Mouse (Mus musculus): ENCODE results near the gene Slc35g3. TPM values are rescaled to one million over a fixed set of nuclear protein-coding genes. Genes with fewer than 3 reads are reported as not detected.
A peak's percentile ranks its signal among the peaks of the same experiment; 100 is the strongest.

Slc35g3 gene
- polyA plus RNA-seq, 1 experiment from 2014 or later: 0.09 TPM

GRCm38 (mm10) chr11:69778258-69778982 is 16.7 kb upstream of the Slc35g3 start:
- Histone ChIP-seq H3K4me3 (ENCODE audit: low read depth, low read length) (no peak overlapping the region), H3K9me3 (ENCODE audit: control insufficient read depth, low read length) (no peaks in the 10 kb centered on the region), H3K27ac (replicated peaks; ENCODE audit: low read depth, low read length) (no peak overlapping the region), H3K36me3 (ENCODE audit: control insufficient read depth, insufficient read depth, low read length) (no peaks in the 10 kb centered on the region), H3K27me3 (ENCODE audit: control insufficient read depth, insufficient read depth, low read length) (peaks cover 9% of the 10 kb centered on the region; the same call in 1 of the 2 replicates), H3K4me1 (ENCODE audit: control insufficient read depth, insufficient read depth, low read length) (no peaks in the 10 kb centered on the region), H3K4me2 (ENCODE audit: low read depth, severe bottlenecking) (no peak overlapping the region), H3K9ac (ENCODE audit: low read length) (no peak overlapping the region)
- ATAC-seq (ENCODE audit: insufficient number of reproducible peaks, low FRiP score, low TSS enrichment, low read depth) (no peak), DNase-seq (ENCODE audit: low spot score) (no peak)
- 68% methylated on average over 23 of the region's 23 CpGs for WGBS

DNA sequence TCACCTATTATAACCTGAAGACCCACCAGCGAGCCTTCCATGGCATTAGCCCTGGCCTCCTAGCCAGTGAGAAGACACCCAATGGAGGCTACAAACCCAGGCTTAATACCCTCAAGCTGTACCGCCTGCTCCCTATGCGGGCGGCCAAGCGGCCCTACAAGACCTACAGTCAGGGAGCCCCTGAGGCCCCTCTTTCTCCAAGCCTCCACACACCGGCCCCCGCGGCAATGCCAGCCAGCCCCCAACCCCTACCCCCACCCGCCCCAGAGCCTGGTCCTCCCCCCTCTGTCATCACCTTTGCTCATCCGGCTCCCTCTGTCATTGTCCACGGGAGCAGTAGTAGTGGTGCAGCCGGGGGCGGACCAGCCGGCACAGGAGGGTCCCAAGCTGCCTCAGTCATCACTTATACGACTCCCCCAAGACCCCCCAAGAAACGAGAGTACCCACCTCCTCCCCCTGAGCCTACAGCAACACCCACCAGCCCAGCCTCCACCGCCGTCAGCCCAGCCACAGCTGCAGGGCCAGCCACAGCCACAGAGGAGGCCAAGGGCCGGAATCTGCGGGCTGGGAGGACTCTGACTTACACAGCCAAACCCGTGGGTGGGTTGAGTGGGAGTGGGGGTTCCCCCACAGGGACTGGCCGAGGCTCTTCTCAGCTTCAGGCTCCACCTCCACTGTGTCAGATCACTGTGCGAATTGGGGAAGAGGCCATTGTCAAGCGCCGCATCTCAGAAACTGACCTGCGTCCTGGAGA is 15.9 kb upstream of the Slc35g3 start:
- no peak overlapping the region for H3K27ac ChIP-seq (replicated peaks; ENCODE audit: low read depth, low read length)
- no peaks in the 10 kb centered on the region for H3K4me1 ChIP-seq (ENCODE audit: control insufficient read depth, insufficient read depth, low read length)
- no peaks in the 10 kb centered on the region for H3K9me3 ChIP-seq (ENCODE audit: control insufficient read depth, low read length)
- no peak overlapping the region for H3K9ac ChIP-seq (ENCODE audit: low read length)
- H3K27me3 ChIP-seq (ENCODE audit: control insufficient read depth, insufficient read depth, low read length): peaks cover 9% of the 10 kb centered on the region; the same call in 1 of the 2 replicates
- DNase-seq (ENCODE audit: low spot score) (no peak), ATAC-seq (ENCODE audit: insufficient number of reproducible peaks, low FRiP score, low TSS enrichment, low read depth) (no peak)
- no peak overlapping the region for H3K4me3 ChIP-seq (ENCODE audit: low read depth, low read length)
- no peaks in the 10 kb centered on the region for H3K36me3 ChIP-seq (ENCODE audit: control insufficient read depth, insufficient read depth, low read length)
- H3K4me2 ChIP-seq (ENCODE audit: low read depth, severe bottlenecking): no peak overlapping the region
- 66% methylated on average over 26 of the region's 26 CpGs for WGBS

DNA sequence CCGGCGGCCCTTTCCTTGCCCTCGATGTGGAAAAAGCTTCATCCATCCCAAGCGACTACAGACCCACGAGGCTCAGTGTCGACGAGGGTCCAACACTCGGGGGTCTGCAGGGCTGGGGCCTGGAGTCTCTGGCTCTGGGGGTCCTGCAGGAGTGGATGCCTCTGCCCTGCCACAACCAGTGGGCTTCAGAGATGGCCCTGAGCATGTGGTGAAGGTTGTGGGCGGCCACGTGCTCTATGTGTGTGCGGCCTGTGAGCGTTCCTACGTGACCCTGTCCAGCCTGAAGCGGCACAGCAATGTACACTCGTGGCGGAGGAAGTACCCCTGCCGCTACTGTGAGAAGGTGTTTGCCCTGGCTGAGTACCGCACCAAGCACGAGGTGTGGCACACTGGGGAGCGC is 14.7 kb upstream of the Slc35g3 start:
- Histone ChIP-seq H3K4me3 (ENCODE audit: low read depth, low read length) (no peak overlapping the region), H3K4me2 (ENCODE audit: low read depth, severe bottlenecking) (no peak overlapping the region), H3K9me3 (ENCODE audit: control insufficient read depth, low read length) (no peaks in the 10 kb centered on the region), H3K4me1 (ENCODE audit: control insufficient read depth, insufficient read depth, low read length) (no peaks in the 10 kb centered on the region), H3K27ac (replicated peaks; ENCODE audit: low read depth, low read length) (no peak overlapping the region), H3K9ac (ENCODE audit: low read length) (no peak overlapping the region), H3K36me3 (ENCODE audit: control insufficient read depth, insufficient read depth, low read length) (no peaks in the 10 kb centered on the region), H3K27me3 (ENCODE audit: control insufficient read depth, insufficient read depth, low read length) (peaks cover 9% of the 10 kb centered on the region; the same call in 1 of the 2 replicates)
- 78% methylated on average over 20 of the region's 20 CpGs for WGBS
- ATAC-seq (ENCODE audit: insufficient number of reproducible peaks, low FRiP score, low TSS enrichment, low read depth) (no peak), DNase-seq (ENCODE audit: low spot score) (no peak)

DNA sequence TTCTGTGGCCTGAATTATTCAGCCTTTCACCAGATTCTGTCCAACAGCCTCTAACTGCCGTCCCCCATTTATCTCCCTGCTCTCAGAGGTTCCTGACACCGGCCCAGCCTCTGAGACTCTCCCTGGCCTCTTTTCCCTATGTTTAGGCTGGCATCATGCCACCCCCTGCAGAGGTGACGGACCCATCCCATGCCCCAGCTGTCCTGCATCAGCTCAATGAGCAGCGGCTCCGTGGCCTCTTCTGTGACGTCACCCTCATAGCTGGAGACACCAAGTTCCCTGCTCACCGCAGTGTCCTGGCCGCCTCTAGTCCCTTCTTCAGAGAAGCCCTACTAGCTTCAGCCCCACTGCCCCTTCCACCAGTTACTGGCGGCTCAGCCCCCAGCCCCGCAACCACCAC is 13.9 kb upstream of the Slc35g3 start:
- DNase-seq (ENCODE audit: low spot score) (no peak), ATAC-seq (ENCODE audit: insufficient number of reproducible peaks, low FRiP score, low TSS enrichment, low read depth) (no peak)
- Histone ChIP-seq H3K27ac (replicated peaks; ENCODE audit: low read depth, low read length) (no peak overlapping the region), H3K9ac (ENCODE audit: low read length) (no peak overlapping the region), H3K4me3 (ENCODE audit: low read depth, low read length) (no peak overlapping the region), H3K4me1 (ENCODE audit: control insufficient read depth, insufficient read depth, low read length) (no peaks in the 10 kb centered on the region), H3K27me3 (ENCODE audit: control insufficient read depth, insufficient read depth, low read length) (peaks cover 9% of the 10 kb centered on the region; the same call in 1 of the 2 replicates), H3K9me3 (ENCODE audit: control insufficient read depth, low read length) (no peaks in the 10 kb centered on the region), H3K36me3 (ENCODE audit: control insufficient read depth, insufficient read depth, low read length) (no peaks in the 10 kb centered on the region), H3K4me2 (ENCODE audit: low read depth, severe bottlenecking) (no peak overlapping the region)
- 64% methylated on average over 10 of the region's 10 CpGs for WGBS

GRCm38 (mm10) chr11:69774961-69775360 is 13.2 kb upstream of the Slc35g3 start:
- H3K36me3 ChIP-seq (ENCODE audit: control insufficient read depth, insufficient read depth, low read length): no peaks in the 10 kb centered on the region
- peaks cover 9% of the 10 kb centered on the region; the same call in 1 of the 2 replicates for H3K27me3 ChIP-seq (ENCODE audit: control insufficient read depth, insufficient read depth, low read length)
- WGBS: 56% methylated on average over 5 of the region's 5 CpGs
- H3K4me2 ChIP-seq (ENCODE audit: low read depth, severe bottlenecking): no peak overlapping the region
- no peak overlapping the region for H3K27ac ChIP-seq (replicated peaks; ENCODE audit: low read depth, low read length)
- ATAC-seq (ENCODE audit: insufficient number of reproducible peaks, low FRiP score, low TSS enrichment, low read depth) (no peak), DNase-seq (ENCODE audit: low spot score) (no peak)
- H3K4me3 ChIP-seq (ENCODE audit: low read depth, low read length): no peak overlapping the region
- H3K9ac ChIP-seq (ENCODE audit: low read length): no peak overlapping the region
- no peaks in the 10 kb centered on the region for H3K4me1 ChIP-seq (ENCODE audit: control insufficient read depth, insufficient read depth, low read length)
- H3K9me3 ChIP-seq (ENCODE audit: control insufficient read depth, low read length): no peaks in the 10 kb centered on the region

- H3K4me3 ChIP-seq (ENCODE audit: low read depth, low read length): no peak overlapping the region; the same call in 1 of the 2 replicates
Measured at GRCm38 (mm10) chr11:69767625-69767909, 5.8 kb upstream of the Slc35g3 start.

GRCm38 (mm10) chr11:69766872-69767624 is 5.3 kb upstream of the Slc35g3 start:
- no peak for ATAC-seq (ENCODE audit: insufficient number of reproducible peaks, low FRiP score, low TSS enrichment, low read depth)
- Histone ChIP-seq H3K9ac (ENCODE audit: low read length) (no peak overlapping the region), H3K27me3 (ENCODE audit: control insufficient read depth, insufficient read depth, low read length) (no peaks in the 10 kb centered on the region), H3K4me3 (ENCODE audit: low read depth, low read length) (peak overlapping the region; percentile 90), H3K4me1 (ENCODE audit: control insufficient read depth, insufficient read depth, low read length) (peaks cover 15% of the 10 kb centered on the region), H3K4me2 (ENCODE audit: low read depth, severe bottlenecking) (peak overlapping the region; percentile 87; the same call in 1 of the 2 replicates), H3K27ac (replicated peaks; ENCODE audit: low read depth, low read length) (no peak overlapping the region), H3K9me3 (ENCODE audit: control insufficient read depth, low read length) (no peaks in the 10 kb centered on the region), H3K36me3 (ENCODE audit: control insufficient read depth, insufficient read depth, low read length) (no peaks in the 10 kb centered on the region)
- no peak for DNase-seq (ENCODE audit: low spot score)
- 59% methylated on average over 13 of the region's 13 CpGs for WGBS

More at GRCm38 (mm10) chr11:69767625-69767909, 5.8 kb upstream of the Slc35g3 start:
- Histone ChIP-seq H3K27me3 (ENCODE audit: control insufficient read depth, insufficient read depth, low read length) (no peaks in the 10 kb centered on the region), H3K27ac (replicated peaks; ENCODE audit: low read depth, low read length) (no peak overlapping the region), H3K9ac (ENCODE audit: low read length) (no peak overlapping the region), H3K4me2 (ENCODE audit: low read depth, severe bottlenecking) (peak overlapping the region; percentile 14; the same call in 1 of the 2 replicates), H3K4me1 (ENCODE audit: control insufficient read depth, insufficient read depth, low read length) (peaks cover 15% of the 10 kb centered on the region), H3K9me3 (ENCODE audit: control insufficient read depth, low read length) (no peaks in the 10 kb centered on the region), H3K36me3 (ENCODE audit: control insufficient read depth, insufficient read depth, low read length) (no peaks in the 10 kb centered on the region)
- ATAC-seq (ENCODE audit: insufficient number of reproducible peaks, low FRiP score, low TSS enrichment, low read depth): no peak
- DNase-seq (ENCODE audit: low spot score): no peak
- WGBS: 64% methylated on average over 4 of the region's 4 CpGs

GRCm38 (mm10) chr11:69766126-69766609 is 4.4 kb upstream of the Slc35g3 start:
- Histone ChIP-seq H3K36me3 (ENCODE audit: control insufficient read depth, insufficient read depth, low read length) (no peaks in the 10 kb centered on the region), H3K4me3 (ENCODE audit: low read depth, low read length) (peak overlapping the region; percentile 90), H3K9ac (ENCODE audit: low read length) (peak overlapping the region; percentile 91), H3K27ac (replicated peaks; ENCODE audit: low read depth, low read length) (peak overlapping the region; percentile 47), H3K27me3 (ENCODE audit: control insufficient read depth, insufficient read depth, low read length) (no peaks in the 10 kb centered on the region), H3K4me1 (ENCODE audit: control insufficient read depth, insufficient read depth, low read length) (peaks cover 15% of the 10 kb centered on the region), H3K4me2 (ENCODE audit: low read depth, severe bottlenecking) (peak overlapping the region; percentile 87), H3K9me3 (ENCODE audit: control insufficient read depth, low read length) (no peaks in the 10 kb centered on the region)
- peak; percentile 66 for ATAC-seq (ENCODE audit: insufficient number of reproducible peaks, low FRiP score, low TSS enrichment, low read depth)
- WGBS: under 1% methylated on average over 37 of the region's 37 CpGs
- DNase-seq (ENCODE audit: low spot score): peak; percentile 71
